Mouse (Mus musculus): ENCODE measurements at regions not wholly inside any gene's neighbourhood (a gene's known extent, or its start where the extent isn't known, plus 50 kb on each side); places are given as distances from the start of the nearest gene placed in this dataset.

DNA sequence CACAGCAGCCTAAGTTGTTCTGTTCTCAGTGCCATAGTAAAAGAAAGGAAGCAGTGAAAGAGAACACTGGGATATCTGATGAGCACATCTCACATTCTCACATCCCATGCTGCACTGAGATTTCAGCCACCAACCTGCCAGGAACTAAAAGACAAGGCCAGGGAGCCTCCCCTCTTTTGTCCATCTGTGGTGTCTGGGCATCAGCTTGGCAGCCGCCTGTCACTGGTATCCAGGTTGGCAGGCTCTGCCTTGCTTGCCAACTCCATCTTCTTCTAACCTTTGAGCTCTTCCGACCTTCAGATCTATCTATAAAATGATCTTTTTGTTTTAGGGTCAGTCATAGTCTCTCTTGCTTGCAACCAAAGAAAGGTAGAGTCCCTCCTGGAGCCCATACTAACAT is 228.5 kb upstream of the Mgmt start:
- no peak for DNase-seq (ENCODE audit: low spot score)

DNA sequence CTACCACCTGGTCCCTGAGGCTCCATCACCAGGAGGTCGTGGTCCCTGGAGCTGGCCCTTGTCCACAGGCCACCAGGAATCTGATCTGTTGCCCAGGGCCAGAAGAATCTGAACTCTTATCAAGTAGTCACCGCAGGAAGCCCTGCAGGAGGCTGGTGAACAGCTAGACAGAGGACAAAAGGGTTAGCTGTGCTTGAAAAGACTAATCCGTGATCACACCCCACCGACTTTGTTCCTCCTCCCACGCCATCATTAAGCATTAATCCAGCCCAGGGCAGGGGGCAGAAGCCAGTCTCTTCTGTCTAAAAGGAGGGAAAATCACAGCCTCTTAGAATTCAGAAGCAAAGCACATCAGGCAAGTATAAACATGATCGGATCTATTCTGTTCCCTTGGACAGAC is 227.7 kb upstream of the Mgmt start:
- peak; percentile 35 for DNase-seq (ENCODE audit: low spot score)

DNA sequence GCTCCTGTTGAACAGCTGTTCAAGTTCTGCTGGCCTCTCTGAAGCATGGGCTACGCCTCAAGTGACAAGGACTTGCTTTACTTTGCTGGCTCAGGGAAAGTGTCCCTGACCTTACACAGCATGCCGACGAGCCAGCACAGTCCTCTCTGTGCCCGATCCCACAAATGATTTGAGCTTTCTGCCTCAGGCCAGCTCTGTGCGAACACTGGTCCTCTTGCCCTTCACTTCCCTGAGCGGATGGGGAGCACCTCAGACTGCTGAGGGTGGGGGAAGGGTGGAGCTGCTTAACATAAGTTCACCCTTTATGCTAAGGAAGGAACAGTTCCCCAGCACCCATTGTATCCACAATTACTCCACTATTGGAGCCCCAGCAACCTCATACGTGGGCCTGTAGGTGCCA is 223.7 kb upstream of the Mgmt start:
- DNase-seq (ENCODE audit: low spot score), result no peak

DNA sequence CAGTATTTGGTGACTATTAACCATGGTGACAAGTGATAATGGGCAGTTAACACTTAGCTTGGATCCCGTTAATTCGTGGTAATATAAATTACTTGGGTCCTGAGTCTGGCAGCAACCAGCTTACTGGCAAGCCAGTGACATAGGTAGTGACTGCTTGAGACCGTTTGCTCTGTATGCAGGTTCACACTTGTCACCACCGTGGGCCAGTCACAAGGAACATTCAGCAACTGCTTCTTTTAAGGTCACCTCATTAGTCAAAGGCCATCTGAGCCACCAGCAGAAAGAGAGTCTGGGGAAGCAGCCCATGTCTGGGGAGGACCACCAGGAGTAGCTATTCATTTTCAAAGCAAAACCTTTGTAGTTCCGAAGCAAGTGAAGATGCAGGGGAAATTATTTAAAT is 220.3 kb upstream of the Mgmt start:
- no peak for DNase-seq (ENCODE audit: low spot score)

DNA sequence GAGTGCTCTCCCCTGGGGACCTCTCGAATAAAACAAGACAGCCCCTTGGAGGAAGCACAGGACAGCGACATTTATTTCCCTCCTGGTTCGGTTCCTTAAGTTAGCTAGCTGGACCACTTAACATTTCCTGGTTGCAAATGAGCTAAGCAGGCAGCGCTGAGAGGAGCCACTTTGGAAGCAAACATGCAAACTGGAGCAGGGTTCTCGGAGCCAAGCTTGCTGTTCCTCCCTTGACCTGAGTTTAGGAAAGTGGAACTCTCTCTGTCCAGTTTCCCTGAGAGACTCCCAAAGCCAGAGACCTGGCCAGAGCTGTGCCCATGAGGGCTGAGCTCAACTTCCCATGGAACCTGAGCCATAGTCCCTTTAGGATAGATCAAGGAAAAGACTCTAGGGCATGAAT is 219.4 kb upstream of the Mgmt start:
- DNase-seq (ENCODE audit: low spot score), result no peak

DNA sequence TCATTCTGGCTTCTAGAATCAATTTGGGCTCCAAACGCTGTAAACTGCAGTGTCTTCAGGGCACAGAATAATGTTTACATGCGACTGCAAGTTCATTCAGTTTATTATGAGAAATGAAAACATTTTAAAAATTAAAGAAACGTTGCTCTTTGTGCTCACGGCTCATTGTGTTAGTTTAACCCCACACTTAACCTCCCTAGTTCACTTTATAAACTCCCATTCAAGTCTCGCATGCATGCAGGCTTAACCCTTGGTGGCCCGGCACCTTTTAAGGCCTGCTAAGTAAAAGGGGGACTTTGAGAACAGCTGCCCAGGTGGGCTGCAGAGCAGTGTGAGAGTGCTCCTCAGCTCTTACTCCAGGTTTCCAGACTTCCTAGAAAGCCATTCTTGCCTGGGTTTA is 218.3 kb upstream of the Mgmt start:
- DNase-seq (ENCODE audit: low spot score), result no peak

DNA sequence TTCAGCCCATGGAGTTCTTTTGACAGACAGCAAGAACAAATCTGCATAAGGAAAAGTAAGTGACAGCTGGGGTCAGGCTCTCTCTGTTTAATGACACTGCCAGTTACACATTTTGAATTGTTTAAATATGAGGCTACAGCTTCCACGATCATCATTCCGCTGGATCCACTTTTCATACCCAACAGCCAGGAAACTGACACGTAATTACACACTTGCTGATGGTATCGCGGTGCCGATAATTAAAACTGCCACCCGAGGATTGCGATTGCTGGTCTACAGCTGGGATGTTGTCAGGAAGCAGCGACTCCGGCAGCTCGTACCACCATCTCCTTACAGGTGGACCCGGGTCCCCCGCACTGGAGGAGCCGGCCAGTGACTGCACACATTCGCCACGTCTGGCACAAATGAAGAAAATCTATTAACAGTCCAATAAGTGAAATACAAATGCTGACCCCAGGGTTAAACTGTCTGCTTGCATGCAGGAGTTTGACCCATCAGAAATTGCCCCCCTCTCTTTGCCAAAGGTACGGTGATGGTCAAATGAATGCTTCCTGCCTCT is 217.3 kb upstream of the Mgmt start:
- DNase-seq (ENCODE audit: low spot score), result no peak

DNA sequence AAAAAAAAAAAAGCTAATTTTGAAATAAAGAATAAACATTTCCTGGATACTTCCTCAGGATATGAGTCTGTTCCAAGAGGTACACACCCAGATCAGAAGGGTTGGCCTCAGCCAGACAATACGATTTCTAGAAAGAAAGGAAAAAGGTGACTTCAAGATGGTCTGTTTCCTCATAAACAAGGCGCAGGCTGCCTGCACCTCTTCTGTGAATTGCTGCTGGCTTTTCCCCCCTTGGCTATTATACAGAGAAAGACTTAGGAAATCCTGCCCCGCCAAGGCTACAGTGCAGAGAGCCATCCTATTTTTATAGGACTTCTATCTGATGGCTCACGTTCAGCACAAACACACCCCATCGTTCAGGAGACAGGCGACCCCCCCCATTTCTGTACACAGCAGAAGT is 204.8 kb upstream of the Mgmt start:
- DNase-seq (ENCODE audit: low spot score), result no peak

DNA sequence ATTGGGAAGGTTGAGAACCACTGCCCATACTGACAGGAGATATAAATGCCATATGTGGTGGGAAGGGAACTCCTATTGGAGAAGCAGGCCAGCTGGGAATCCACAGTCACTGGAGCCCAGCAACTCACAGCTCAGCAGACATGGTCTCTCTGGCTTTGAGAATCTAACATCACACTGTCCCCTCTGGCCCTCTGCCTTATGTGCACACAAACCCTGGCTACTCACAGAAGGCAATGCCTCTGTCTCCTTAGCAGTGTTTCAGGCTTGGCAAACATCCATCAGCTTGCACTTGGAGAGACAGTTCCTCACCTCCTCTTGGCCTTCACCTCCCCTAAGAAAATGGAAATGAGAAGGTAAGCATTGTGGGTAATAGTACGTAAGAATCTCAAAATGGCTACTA is 188.2 kb upstream of the Mgmt start:
- DNase-seq (ENCODE audit: low spot score), result no peak

DNA sequence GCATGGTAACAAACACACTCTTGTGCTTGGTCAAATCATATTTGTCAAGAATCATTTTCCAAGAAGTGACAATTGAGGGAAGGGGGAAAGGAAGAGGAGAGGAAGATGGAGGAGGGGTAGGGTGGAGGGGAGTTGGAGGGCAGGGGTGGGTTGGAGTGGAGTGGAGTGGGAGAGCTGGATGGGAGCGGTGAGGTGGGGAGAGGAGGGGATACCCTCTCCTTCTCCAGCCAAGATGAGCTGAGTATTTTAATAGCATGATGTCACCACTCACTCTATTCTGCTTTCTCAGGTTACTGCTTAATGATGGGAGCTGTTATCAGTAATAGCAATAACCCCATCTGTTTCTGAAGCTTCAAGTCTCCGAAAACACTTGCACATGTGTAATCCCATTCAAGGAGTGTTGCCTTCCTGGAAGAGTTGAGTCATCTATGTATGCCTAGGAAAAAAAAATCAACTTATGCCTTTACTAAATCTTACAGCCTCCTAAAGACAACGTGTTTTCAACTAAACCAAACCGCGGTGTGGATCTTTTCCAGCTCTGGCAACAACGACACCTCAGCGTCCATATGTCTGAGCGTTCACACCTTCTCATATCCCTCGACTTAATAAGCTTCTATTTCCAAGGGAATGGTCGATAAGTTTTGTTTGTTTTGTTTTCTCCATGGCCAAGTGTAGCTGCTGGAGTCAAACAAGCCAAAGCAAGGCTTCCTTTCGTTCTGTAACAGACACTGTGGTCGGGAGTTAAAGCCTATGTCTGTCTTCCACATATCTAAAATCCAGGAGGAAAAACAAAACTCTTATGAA is 187.0 kb upstream of the Mgmt start:
- no peak for DNase-seq (ENCODE audit: low spot score)

DNA sequence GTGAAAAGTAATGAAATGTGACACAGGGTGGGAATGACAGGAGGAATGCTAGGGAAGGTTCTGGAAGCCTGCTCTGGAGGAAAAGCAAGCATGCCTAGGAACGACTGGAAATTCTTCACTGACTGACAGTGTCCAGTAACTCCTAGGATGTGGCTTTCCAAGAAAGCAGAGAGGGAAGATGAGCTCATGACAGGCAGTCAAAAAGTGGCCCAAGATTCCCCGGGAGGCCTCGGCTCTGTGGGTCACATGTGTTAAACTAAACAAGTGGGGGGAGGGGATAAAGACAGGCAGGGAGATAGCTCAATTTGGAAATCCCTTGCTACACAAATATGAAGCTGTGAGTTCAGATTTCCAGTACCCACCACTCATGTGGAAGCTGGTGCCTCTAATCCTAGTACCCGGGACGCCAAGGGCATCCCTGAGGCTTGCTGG is 186.4 kb upstream of the Mgmt start:
- DNase-seq (ENCODE audit: low spot score), result no peak

DNA sequence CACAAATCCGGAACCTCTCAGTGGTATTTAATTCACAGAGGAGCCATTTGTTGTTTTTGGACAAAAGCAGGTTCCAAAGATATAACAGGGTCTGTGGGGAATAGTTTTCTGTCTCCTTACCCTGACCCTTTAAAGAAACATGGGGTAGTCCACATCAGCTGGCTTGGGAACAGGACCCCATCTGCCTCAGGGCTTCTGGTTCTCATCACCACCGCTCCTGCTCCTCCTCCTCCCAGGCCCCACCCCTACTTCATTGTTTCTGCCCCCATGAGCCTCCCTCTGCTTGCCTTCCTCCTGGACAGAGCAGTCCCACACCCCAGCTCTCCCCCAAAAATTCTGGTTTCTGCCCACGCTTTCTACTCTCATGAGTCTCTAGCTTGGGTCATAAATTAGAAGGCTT is 183.8 kb upstream of the Mgmt start:
- no peak for DNase-seq (ENCODE audit: low spot score)

DNA sequence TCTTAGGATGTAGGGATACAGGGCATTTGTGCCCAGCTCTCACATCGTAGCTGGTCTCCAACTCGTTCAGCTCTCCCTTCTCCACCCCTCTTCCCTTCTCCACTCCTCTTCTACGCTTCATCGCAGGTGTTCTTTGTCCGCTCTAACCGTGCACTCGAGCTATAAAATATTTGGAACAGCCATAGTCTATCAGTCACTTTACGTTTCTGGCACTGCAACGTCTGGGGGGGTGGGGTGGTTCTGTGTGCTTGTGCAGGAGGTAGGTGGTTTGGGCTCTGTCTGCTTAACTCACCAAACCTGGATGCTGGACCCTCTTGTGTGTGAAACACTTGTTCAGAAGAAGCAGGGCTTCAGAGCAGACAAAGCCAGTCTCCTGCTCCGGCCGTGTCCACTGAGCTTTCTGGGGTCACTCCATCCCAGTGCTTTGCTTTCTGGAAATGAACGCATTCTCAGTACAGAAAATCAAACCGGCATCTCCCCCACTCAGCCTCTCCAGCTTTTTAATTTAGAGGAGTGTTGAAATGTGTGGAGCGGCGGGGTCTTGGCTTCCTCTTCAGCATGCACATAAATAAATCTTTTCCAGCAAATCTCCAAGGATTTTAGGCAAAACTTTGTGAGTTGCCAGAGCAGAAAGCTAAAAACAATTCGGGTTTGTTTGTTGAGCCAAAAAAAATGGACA is 181.3 kb upstream of the Mgmt start:
- DNase-seq (ENCODE audit: low spot score), result no peak

DNA sequence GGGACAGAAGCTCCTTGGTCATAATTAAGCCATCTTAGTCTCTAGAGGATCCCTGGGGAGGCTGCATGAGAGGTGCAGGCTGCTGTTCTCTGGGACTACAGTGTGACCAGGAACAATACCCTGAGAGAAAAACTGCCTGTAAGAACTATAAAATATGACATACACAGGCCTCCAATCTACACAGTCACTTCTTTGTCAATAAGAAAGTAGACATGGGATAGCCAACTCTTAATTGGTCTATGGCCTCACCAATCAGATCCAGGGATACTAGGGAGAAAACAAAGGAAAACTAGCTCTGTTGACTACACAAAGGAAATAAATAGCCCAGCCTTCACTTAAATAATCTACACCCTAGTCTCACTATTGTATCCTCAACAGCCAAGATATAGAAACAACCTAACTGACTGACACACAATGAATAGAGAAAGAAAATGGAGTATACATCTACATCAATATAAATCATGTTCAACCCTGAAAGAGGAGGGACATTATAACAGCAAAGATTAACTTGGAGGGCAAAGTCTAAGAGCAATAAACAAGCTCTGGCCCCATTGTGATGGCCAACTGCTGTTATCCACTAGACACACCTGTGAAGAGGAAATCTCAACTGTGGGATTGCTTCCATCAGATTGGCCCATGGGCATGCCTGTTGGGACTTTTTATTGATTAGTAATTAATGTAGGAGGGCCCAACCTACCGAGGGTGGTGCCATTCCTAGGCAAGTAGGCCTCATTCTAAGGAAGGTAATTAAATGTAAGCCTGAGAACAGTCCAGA is 166.6 kb upstream of the Mgmt start:
- no peak for DNase-seq (ENCODE audit: low spot score)

DNA sequence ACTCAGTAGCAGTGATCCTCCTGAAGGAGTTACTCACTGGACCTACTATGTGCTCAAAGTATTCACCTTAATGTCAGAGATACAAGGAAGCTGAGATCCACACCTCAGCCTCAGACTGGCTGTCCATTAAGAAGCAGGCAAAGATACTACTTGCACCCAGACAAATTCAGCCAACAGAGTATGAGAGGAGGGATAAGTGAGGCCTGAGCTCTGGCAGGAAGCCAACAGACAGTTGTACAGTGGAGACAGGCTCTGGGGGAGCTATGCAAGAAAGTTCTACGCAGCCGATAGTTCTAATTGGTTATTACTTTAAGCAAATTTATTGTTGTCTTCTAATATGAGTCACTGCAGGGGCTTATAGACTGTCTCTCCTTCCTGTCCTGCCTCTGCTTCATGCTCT is 152.2 kb upstream of the Mgmt start:
- DNase-seq (ENCODE audit: low spot score), result no peak

DNA sequence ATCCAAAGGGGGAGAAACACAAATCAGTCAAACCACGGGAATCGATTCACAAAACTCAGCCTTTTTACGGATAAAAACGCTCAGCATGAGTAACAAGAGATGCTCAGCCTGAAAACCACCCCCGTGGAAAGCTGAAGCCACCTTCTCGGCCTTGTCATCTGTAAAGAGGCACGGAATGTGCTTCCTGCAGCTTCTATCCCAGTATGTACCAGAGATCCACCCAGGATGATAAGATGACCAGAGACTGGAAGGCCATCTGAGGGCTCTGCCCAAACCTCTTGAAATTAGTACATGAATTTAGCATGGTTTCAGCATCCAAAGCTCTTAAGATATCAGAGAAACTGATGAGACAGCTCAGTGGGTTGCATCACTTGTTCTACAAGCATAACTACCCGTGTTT is 149.0 kb upstream of the Mgmt start:
- DNase-seq (ENCODE audit: low spot score), result no peak

DNA sequence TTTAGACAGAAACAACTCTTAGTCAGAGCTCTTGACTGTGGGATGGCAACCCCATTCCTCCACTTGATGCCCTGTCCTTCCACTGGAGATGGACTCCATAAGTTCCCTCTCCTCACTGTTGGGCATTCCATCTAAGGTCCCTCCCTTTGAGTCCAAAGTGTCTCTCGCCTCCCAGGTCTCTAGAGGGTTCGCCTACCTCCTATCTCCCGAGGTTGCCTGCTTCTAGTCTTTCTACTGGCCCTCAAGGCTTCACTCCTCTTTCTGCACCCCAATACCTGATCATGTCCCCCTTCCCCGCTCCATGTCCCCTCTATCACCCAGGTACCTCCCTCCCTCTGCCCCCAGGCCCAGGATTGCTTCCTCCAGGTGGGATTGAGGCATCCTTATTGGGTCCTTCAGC is 142.9 kb upstream of the Mgmt start:
- no peak for DNase-seq (ENCODE audit: low spot score)

DNA sequence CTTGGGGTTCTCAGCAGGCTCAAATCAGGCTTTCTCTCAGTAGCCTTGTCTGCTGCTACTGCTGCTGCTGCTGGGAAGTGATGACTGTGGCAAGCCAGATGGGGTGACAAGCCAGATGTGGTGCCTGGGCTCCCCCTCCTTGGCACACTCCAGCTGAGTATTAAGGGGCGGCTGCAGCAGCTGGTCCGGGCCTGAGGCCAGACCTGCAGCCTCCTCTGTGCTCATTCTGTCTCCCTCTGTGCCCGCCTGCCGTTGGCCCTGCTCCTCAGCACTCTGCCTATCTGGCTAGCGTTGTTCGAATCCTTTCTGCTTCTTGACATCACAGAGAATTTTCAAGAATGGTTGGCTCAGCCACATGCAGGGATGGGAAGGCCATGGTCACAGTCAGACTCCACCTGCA is 139.6 kb upstream of the Mgmt start:
- no peak for DNase-seq (ENCODE audit: low spot score)

DNA sequence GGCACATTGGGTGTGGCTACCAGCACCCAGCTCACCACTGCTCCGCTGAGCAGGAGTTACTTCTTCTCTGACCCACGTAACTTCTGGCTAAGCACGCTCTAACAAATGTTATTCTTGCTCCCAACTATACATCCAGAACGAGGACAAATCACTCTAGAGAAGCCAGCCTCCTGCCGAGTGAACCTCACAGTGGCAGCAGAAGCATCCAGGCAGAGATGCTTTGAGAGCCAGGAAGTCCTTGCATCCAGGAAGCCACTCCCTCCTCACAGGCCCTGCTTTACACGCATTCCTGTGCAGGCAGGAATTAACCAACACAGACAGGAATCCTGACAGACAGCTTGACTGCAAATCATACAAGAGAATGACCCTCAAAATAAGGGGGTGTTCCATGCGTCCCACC is 129.4 kb upstream of the Mgmt start:
- DNase-seq (ENCODE audit: low spot score), result no peak

DNA sequence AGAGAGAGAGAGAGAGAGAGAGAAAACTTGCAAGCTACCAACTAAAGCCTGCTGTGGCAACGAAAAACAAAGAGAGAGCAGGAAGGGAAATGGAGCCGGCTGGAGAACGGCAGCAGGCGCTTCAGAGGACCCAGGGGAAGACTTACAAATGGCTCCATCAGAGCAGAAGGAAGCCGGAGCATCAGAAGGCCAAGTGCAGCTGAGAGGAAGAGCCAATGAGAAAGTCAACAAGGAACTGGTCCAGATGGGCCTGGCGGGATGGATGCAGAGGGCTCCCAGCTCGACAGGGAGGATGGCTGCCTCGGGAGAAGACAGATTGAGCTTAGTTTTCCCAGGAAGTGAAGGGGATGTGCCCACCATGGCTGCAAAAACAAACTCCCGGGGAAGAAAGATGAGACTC is 127.2 kb upstream of the Mgmt start:
- peak; percentile 50 for DNase-seq (ENCODE audit: low spot score)

DNA sequence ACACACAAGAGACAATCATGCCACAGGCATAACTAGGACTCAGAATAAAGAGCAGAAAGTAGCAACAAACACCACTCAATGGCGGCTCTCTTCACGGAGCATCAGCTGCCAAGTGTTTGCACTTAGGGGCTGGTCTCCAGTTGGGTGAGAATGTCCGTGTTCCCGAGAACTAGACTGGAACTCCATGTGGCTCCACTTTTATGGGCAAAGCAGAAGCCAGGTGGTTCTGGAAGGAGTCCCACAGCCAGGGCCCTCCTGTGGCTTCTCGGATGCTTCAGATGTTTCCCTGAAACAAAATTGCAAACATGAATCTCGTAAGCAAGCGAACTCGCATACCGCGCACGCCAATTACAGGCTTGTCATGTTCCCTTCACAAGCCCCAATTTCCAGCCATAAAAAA is 113.7 kb upstream of the Mgmt start:
- no peak for DNase-seq (ENCODE audit: low spot score)

DNA sequence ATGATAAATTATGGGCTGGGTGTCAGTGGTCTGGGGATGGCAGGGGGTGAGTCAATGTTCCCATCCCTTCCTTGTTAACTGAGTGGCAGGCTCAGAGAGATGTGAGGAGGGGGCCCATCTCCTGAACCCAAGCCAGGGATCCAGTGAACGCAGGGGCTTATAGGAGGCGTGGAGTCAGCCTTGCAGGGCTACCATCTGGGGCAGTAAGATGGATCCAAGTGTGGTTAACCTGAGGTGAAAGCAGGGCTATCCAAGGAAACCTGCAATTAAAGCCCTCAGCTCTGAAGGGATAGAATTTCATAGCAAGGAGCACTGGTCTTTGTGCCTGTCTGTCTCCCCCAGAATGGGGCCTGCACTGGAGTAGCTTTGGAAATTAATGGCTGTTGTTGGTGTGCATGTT is 103.3 kb upstream of the Mgmt start:
- DNase-seq (ENCODE audit: low spot score), result no peak

DNA sequence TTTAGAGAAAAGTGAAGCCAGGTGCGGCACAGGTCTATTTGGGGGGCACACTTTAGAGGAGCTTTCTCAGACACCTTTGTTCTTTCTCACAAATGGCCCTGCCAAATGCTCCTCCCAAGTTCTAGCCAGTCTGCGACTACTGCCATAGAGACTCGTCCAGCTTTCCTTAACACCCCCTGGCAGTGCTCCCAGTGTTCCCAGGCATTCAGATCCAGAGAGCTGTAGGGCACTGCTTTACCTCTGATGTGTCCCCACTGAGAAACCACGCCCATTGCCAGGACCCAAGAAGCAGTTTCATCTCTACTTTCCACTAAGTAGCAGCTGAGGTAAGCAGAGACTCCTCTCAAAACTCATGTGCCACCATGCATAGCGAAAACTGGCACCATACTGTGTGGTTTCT is 102.3 kb upstream of the Mgmt start:
- DNase-seq (ENCODE audit: low spot score), result no peak
